Mouse (Mus musculus): ENCODE data around the gene Sh3bp5. TPM values are rescaled to one million over a fixed set of nuclear protein-coding genes. Genes with fewer than 3 reads are reported as not detected.

Sh3bp5 gene
- polyA plus RNA-seq, 1 experiment from 2014 or later, result 11.3 TPM

DNA sequence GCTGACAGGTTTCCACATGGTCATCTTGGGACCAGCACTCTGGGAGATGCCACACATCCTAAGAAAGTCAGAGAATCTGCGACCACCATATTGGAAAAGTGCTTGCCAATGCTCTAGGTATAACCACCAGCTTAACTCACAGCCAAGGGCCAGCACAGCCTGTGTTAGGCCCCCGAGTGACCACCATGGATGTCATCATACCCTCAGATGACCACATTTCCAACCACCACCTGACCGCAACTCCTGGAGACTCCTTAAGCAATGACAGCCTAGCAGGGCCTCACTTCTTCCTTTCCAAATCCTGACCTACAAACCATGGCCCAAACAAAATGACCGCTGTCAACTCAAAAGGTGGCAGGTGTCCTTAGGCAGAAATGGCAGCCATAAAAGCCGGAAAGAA lies 13.5 kb downstream of the Sh3bp5 start:
- H3K27me3 ChIP-seq, result no peaks in the 10 kb centered on the region
- no peak for TF ChIP-seq CTCF (IDR thresholded peaks at IDR 0.05)
- POLR2A ChIA-PET, result no interaction called here
- in situ Hi-C loops (cut with MboI; ENCODE audit: low pct_unique_long_range_greater_than_20kb), result no loop called here
- CTCF ChIA-PET, result no interaction called here
- ATAC-seq (no peak), DNase-seq (ENCODE audit: low read depth, low spot score) (no peak)

DNA sequence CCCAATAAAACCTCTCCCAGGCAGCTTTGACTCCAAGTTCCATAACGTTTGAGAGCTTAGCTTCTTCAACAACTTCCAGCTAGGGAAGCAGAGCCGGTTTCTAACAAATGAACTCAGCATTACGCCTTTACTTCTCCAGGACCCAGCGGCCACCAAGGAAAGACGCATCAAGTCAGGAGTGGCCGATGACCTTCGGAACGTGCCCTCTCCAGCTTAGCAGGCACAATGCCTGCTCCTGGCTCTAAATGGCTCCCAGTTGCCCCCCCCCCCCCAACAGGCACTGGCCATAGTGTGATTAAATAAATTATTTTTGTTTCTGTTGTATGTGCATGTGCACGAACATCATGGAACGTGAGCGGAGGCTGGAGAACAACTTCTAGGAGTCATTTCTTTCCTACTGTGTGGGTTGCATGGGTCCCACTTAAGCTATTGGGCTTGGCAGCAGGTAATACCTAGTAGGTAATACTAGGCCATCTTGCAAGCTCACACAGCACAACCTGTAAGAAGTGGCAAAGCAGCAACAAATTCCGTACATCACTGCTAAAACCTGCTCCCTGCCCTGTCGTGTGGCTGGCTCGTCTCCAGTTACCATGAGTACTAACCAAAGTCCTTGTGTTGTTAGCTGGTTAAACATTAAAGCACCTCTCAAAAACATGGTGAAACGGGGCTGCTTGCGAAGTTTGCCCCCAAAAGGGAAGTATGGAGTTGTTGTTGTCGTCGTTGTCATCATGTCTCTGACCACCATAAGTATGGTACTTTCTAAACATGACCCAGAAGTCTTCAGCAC lies 14.2 kb downstream of the Sh3bp5 start:
- DNase-seq (ENCODE audit: low read depth, low spot score) (no peak), ATAC-seq (no peak)
- H3K27me3 ChIP-seq, result no peaks in the 10 kb centered on the region
- in situ Hi-C loops (cut with MboI; ENCODE audit: low pct_unique_long_range_greater_than_20kb), result no loop called here
- TF ChIP-seq CTCF (IDR thresholded peaks at IDR 0.05), result no peak
- CTCF ChIA-PET, result no interaction called here
- POLR2A ChIA-PET, result no interaction called here

DNA sequence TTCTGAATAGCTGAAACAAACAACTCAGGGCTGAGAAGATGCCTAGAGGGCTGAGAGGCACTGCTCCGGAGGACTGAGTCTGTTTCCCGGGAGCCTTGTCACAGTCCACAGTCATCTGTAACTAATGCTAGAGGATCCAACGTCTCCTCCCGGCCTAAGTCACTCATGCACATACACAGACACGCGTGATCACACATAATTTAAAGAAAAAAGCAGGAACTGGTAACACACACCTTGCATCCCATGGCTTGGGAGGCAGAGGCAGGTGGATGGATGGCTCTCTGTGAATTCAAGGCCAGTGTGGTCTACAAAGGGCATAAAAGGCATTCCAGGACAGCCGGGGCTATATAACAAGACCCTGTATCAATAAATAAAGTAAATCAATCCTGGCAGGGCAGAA lies 14.9 kb downstream of the Sh3bp5 start:
- in situ Hi-C loops (cut with MboI; ENCODE audit: low pct_unique_long_range_greater_than_20kb), result no loop called here
- ATAC-seq, result no peak
- CTCF ChIA-PET, result no interaction called here
- POLR2A ChIA-PET, result no interaction called here
- no peak for TF ChIP-seq CTCF (IDR thresholded peaks at IDR 0.05)
- DNase-seq (ENCODE audit: low read depth, low spot score), result no peak
- no peaks in the 10 kb centered on the region for H3K27me3 ChIP-seq

DNA sequence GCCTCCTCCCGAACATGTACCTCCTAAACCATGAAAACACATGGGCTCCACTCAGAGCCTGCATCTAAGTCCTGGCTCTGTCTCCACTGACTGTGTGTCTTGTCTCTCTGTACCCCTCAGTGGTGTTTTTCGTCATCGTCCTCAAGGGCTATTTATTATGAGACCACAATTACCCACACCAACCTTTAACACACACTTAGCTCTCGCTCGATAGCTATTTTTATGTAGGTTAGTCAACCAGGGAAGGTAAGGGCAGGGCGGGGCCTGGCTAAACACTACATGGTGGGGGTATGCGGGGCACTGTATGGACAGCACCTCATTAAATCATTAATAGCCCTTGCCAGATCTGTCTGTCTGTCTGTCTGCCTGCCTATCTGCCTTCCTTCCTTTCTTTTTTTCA lies 15.3 kb downstream of the Sh3bp5 start:
- ATAC-seq (no peak), DNase-seq (ENCODE audit: low read depth, low spot score) (no peak)
- POLR2A ChIA-PET, result no interaction called here
- in situ Hi-C loops (cut with MboI; ENCODE audit: low pct_unique_long_range_greater_than_20kb), result no loop called here
- H3K27me3 ChIP-seq, result no peaks in the 10 kb centered on the region
- TF ChIP-seq CTCF (IDR thresholded peaks at IDR 0.05), result no peak
- CTCF ChIA-PET, result no interaction called here

DNA sequence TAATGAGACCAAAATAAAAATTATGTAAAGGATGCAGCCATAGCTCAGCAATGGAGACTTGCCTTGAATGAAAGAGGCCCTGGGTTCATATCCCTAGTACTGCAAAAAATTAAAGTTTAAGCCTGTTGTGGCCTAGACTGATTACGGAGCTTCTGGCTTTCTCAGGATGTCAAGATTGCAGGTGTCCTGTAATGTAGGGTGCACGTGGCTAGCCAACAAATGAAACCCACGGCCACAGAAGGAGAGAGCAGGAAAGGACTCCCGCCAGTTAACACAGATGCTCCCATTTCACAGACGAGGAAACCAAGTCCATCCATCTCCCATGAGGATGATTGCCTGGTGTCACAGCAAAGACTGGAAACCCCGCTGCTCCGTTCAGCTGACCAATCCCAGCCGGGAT lies 15.7 kb downstream of the Sh3bp5 start:
- ChIA-PET CTCF (interaction anchor here (1.2 kb wide), 1 partner anchor 34 kb away, joined by 4 read pairs; no protein-coding TSS in a partner anchor), POLR2A (no interaction called here)
- ATAC-seq, result no peak
- in situ Hi-C loops (cut with MboI; ENCODE audit: low pct_unique_long_range_greater_than_20kb), result no loop called here
- H3K27me3 ChIP-seq, result no peaks in the 10 kb centered on the region
- DNase-seq (ENCODE audit: low read depth, low spot score), result no peak
- TF ChIP-seq CTCF (IDR thresholded peaks at IDR 0.05), result no peak

- no peak for ATAC-seq
Measured at GRCm38 (mm10) chr14:31419279-31419678, 16.6 kb downstream of the Sh3bp5 start.

GRCm38 (mm10) chr14:31416835-31417549 lies 18.9 kb downstream of the Sh3bp5 start:
- H3K27me3 ChIP-seq, result no peaks in the 10 kb centered on the region
- in situ Hi-C loops (cut with MboI; ENCODE audit: low pct_unique_long_range_greater_than_20kb), result no loop called here
- CTCF ChIA-PET, result interaction anchor here (1.1 kb wide), 1 partner anchor 31 kb away, joined by 3 read pairs; no protein-coding TSS in a partner anchor
- DNase-seq (ENCODE audit: low read depth, low spot score) (no peak), ATAC-seq (no peak)
- no peak for TF ChIP-seq CTCF (IDR thresholded peaks at IDR 0.05)
- POLR2A ChIA-PET, result no interaction called here

More at GRCm38 (mm10) chr14:31419279-31419678, 16.6 kb downstream of the Sh3bp5 start:
- no peak for TF ChIP-seq CTCF (IDR thresholded peaks at IDR 0.05)
- no peaks in the 10 kb centered on the region for H3K27me3 ChIP-seq
- no peak for DNase-seq (ENCODE audit: low read depth, low spot score)
- in situ Hi-C loops (cut with MboI; ENCODE audit: low pct_unique_long_range_greater_than_20kb), result no loop called here
- ChIA-PET CTCF (interaction anchor here (1.2 to 1.3 kb wide), 2 partner anchors 13 to 33 kb away, joined by 4 to 5 read pairs; no protein-coding TSS in a partner anchor), POLR2A (no interaction called here)

- ChIA-PET POLR2A (no interaction called here), CTCF (interaction anchor here (1.1 kb wide), 1 partner anchor 31 kb away, joined by 3 read pairs; no protein-coding TSS in a partner anchor)
- in situ Hi-C loops (cut with MboI; ENCODE audit: low pct_unique_long_range_greater_than_20kb), result no loop called here
- no peaks in the 10 kb centered on the region for H3K27me3 ChIP-seq
- no peak for TF ChIP-seq CTCF (IDR thresholded peaks at IDR 0.05)
- ATAC-seq (no peak), DNase-seq (ENCODE audit: low read depth, low spot score) (no peak)
Measured at GRCm38 (mm10) chr14:31416411-31416810, 19.5 kb downstream of the Sh3bp5 start.

DNA sequence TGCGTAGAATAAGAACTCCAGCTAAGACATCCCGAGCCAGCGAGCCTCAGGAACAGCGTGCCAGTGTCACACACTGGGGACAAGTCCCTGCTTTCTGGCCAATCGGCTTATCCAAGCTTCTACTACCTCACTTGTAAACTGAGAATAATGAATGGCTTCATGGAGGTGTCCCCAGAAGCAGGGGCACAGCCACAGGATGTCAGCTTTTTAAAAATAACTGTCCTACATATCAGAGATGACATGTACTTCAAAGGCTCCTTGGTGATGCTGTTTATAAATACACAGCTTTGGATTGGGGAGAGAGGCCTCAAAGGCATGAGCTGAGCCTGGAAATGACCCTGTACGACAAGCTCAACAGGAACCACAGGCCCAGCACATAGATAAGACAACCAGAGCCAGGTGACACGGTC lies 20.9 kb downstream of the Sh3bp5 start:
- CTCF ChIA-PET, result no interaction called here

GRCm38 (mm10) chr14:31414235-31414966 lies 21.5 kb downstream of the Sh3bp5 start:
- ChIA-PET POLR2A (no interaction called here), CTCF (no interaction called here)
- DNase-seq (ENCODE audit: low read depth, low spot score) (no peak), ATAC-seq (no peak)
- in situ Hi-C loops (cut with MboI; ENCODE audit: low pct_unique_long_range_greater_than_20kb), result no loop called here
- no peak for TF ChIP-seq CTCF (IDR thresholded peaks at IDR 0.05)
- no peaks in the 10 kb centered on the region for H3K27me3 ChIP-seq

More for the DNA sequence above, 20.9 kb downstream of the Sh3bp5 start:
- H3K27me3 ChIP-seq, result no peaks in the 10 kb centered on the region
- in situ Hi-C loops (cut with MboI; ENCODE audit: low pct_unique_long_range_greater_than_20kb), result no loop called here
- ATAC-seq (no peak), DNase-seq (ENCODE audit: low read depth, low spot score) (no peak)
- no peak for TF ChIP-seq CTCF (IDR thresholded peaks at IDR 0.05)
- POLR2A ChIA-PET, result no interaction called here
